Mouse (Mus musculus): Measurements from ENCODE around the gene Tenm1.

GRCm38 (mm10) chrX:43182975-43183374 lies 246.0 kb downstream of the Tenm1 start:
- TF ChIP-seq CTCF (IDR thresholded peaks at IDR 0.05) (no peak), POLR2A (IDR thresholded peaks at IDR 0.05; ENCODE audit: insufficient read depth, low read depth, low read length) (no peak)

All from heart, adult 2 months (tissue).